Mouse (Mus musculus): Measurements from ENCODE around the gene N4bp2.

- TF ChIP-seq POLR2A (IDR thresholded peaks at IDR 0.05; ENCODE audit: low read depth, low read length) (no peak), CTCF (IDR thresholded peaks at IDR 0.05; ENCODE audit: borderline replicate concordance, insufficient read depth, low read length) (no peak)
These were observed 27.7 kb upstream of the N4bp2 start for GRCm38 (mm10) chr5:65735601-65736000.

Data from embryonic fibroblast, embryonic 13.5 days (primary cell).